Mouse (Mus musculus): Measurements from ENCODE around the gene Iqgap2. TPM values are rescaled to one million over a fixed set of nuclear protein-coding genes. Genes with fewer than 3 reads are reported as not detected.

Gene Iqgap2
- total and polyA plus RNA-seq, 3 experiments = 0.08 to 0.14 (median 0.11) TPM

DNA sequence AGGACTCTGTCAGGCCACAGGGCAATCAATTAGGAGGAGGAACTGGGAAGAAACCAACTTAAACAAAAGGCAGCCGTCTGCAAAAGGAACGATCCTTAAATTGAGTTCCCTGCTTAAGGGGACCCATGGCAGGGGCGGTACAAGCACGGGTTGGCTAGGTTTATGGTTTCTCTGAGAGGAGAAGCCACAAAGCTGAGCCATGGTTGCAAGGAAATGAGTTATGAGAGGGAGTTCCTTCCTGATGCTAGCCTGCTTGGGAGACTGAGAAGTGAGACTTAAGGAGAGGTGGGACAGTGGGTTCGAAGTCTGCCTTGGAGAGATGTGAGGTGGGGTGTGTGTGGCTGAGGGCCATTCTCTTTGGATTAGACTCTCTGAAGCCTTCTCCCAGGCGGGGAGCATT lies 193.8 kb downstream of the Iqgap2 start:
- no peak overlapping the region for H3K4me2 ChIP-seq (ENCODE audit: insufficient read depth, low read depth, poor library complexity, severe bottlenecking)
- no peak overlapping the region for H3K9ac ChIP-seq (ENCODE audit: insufficient read depth, low read depth)
- in situ Hi-C loops (cut with MboI; ENCODE audit: low pct_ligation_motif_present, low pct_unique_long_range_greater_than_20kb, low sequenced_read_pairs) (no loop called here), dilution Hi-C loops (cut with MboI; ENCODE audit: extremely low pct_ligation_motif_present, extremely low pct_unique_long_range_greater_than_20kb, low sequenced_read_pairs) (no loop called here)
- H3K9me3 ChIP-seq (replicated peaks; ENCODE audit: low read length) = no peaks in the 10 kb centered on the region
- DNase-seq (ENCODE audit: extremely low read depth) = no peak
- H3K4me1 ChIP-seq (ENCODE audit: control insufficient read depth in 1 of 2, insufficient read depth in 2 of 2) = peaks cover 0 to 28% of the 10 kb centered on the region in 2 experiments; a peak in 2 of 4 replicates
- H3K4me3 ChIP-seq (replicated peaks in 1 of 3; ENCODE audit: low read depth in 2 of 3, low read length in 2 of 3, poor library complexity in 1 of 3) = no peak overlapping the region
- TF ChIP-seq RAD21 (IDR thresholded peaks at IDR 0.05; ENCODE audit: low read depth, low read length) (no peak), GABPA (IDR thresholded peaks at IDR 0.05; ENCODE audit: insufficient replicate concordance, low read depth, low read length) (no peak)
- H3K27me3 ChIP-seq (replicated peaks) = no peaks in the 10 kb centered on the region
- no peaks in the 10 kb centered on the region for H3K36me3 ChIP-seq (replicated peaks in 1 of 2; ENCODE audit: control insufficient read depth in 1 of 2, insufficient read depth in 1 of 2, low read length in 1 of 2)
- H3K79me2 ChIP-seq (replicated peaks; ENCODE audit: control insufficient read depth, extremely low read depth, insufficient read depth, poor library complexity, severe bottlenecking) = no peaks in the 10 kb centered on the region
- no peak overlapping the region for H3K27ac ChIP-seq (ENCODE audit: insufficient read depth, low read depth)

DNA sequence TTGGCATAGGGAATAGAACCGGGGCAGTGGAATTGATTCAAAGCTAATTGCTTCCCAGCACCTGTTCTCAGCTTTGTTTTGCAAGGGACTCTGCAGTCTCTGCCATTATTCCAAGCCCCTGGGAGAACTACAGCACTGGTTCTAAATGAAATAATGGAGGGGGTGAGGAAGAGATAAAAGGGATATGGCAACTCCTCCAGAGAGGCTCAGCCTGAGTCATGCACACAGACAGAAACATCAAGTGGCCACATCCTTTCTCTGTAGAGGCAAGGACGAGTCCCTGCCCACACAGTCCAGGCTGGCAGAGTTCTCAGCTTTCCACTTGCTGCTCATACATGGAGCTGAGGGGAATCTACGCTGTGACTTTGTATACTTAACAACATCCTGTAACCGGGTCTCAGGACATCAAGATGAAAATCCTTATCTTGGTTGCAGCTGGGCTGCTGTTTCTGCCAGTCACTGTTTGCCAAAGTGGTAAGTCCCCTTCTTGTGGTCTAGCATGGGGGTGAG lies 195.0 kb downstream of the Iqgap2 start, which contains the start of gene F2rl2:
TSS of gene F2rl2 (plus strand) at position 200 of the 510 bp plus-strand sequence.
- no peak for DNase-seq (ENCODE audit: extremely low read depth)
- Histone ChIP-seq H3K4me3 (replicated peaks in 1 of 3; ENCODE audit: low read depth in 2 of 3, low read length in 2 of 3, poor library complexity in 1 of 3) (no peak within 1 kb of the TSS), H3K27ac (ENCODE audit: insufficient read depth, low read depth) (no peak within 1 kb of the TSS), H3K9ac (ENCODE audit: insufficient read depth, low read depth) (no peak within 1 kb of the TSS), H3K4me2 (ENCODE audit: insufficient read depth, low read depth, poor library complexity, severe bottlenecking) (no peak within 1 kb of the TSS), H3K27me3 (replicated peaks) (no peaks in the 10 kb centered on the region), H3K36me3 (replicated peaks in 1 of 2; ENCODE audit: control insufficient read depth in 1 of 2, insufficient read depth in 1 of 2, low read length in 1 of 2) (no peaks in the 10 kb centered on the region), H3K4me1 (ENCODE audit: control insufficient read depth in 1 of 2, insufficient read depth in 2 of 2) (peaks cover 0 to 30% of the 10 kb centered on the region in 2 experiments; a peak in 2 of 4 replicates), H3K79me2 (replicated peaks; ENCODE audit: control insufficient read depth, extremely low read depth, insufficient read depth, poor library complexity, severe bottlenecking) (no peaks in the 10 kb centered on the region), H3K9me3 (replicated peaks; ENCODE audit: low read length) (no peaks in the 10 kb centered on the region)
- in situ Hi-C loops (cut with MboI; ENCODE audit: low pct_ligation_motif_present, low pct_unique_long_range_greater_than_20kb, low sequenced_read_pairs) (no loop called here), dilution Hi-C loops (cut with MboI; ENCODE audit: extremely low pct_ligation_motif_present, extremely low pct_unique_long_range_greater_than_20kb, low sequenced_read_pairs) (no loop called here)
- TF ChIP-seq MYC (IDR thresholded peaks at IDR 0.05; ENCODE audit: low read depth, low read length) (no peak), JUND (conservative IDR thresholded peaks at IDR 0.05; ENCODE audit: low read depth, low read length) (no peak), CHD2 (IDR thresholded peaks at IDR 0.05; ENCODE audit: low read length) (no peak), MAFK (IDR thresholded peaks at IDR 0.05; ENCODE audit: insufficient replicate concordance, low read length) (no peak), UBTF (IDR thresholded peaks at IDR 0.05; ENCODE audit: low read depth, low read length) (no peak), BHLHE40 (IDR thresholded peaks at IDR 0.05; ENCODE audit: low read depth, low read length) (no peak), NRF1 (IDR thresholded peaks at IDR 0.05; ENCODE audit: low read depth, low read length) (no peak)

DNA sequence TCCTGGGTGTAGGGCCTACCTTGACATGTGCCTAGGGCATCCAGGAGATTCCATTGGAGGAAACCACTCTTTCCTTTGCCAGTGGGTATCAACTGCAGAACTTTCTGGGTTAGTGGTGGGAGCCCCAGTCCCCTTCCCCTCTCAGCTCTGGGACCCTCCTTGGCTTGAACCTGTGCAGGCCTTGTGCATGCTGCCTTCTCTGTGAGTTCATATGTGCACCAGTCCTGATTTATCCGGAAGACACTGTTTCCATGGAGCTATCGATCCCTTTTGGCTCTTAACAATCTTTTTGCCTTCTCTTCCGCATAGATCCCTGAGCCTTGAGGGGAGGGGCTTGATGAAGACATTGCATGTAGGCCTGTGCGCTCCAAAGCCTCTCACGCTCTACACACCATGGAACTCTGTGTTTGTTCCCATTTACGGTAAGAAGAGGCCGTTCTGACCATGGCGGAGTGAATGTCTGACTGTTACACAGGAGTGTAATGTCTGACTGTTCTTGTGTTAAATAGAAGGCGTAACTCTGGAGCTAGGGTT lies 195.5 kb downstream of the Iqgap2 start:
- H3K9ac ChIP-seq (ENCODE audit: insufficient read depth, low read depth) = no peak overlapping the region
- dilution Hi-C loops (cut with MboI; ENCODE audit: extremely low pct_ligation_motif_present, extremely low pct_unique_long_range_greater_than_20kb, low sequenced_read_pairs) (no loop called here), in situ Hi-C loops (cut with MboI; ENCODE audit: low pct_ligation_motif_present, low pct_unique_long_range_greater_than_20kb, low sequenced_read_pairs) (no loop called here)
- H3K4me2 ChIP-seq (ENCODE audit: insufficient read depth, low read depth, poor library complexity, severe bottlenecking) = no peak overlapping the region
- no peak overlapping the region for H3K4me3 ChIP-seq (replicated peaks in 1 of 3; ENCODE audit: low read depth in 2 of 3, low read length in 2 of 3, poor library complexity in 1 of 3)
- H3K9me3 ChIP-seq (replicated peaks; ENCODE audit: low read length) = no peaks in the 10 kb centered on the region
- no peaks in the 10 kb centered on the region for H3K27me3 ChIP-seq (replicated peaks)
- no peaks in the 10 kb centered on the region for H3K79me2 ChIP-seq (replicated peaks; ENCODE audit: control insufficient read depth, extremely low read depth, insufficient read depth, poor library complexity, severe bottlenecking)
- no peak for DNase-seq (ENCODE audit: extremely low read depth)
- no peak overlapping the region for H3K27ac ChIP-seq (ENCODE audit: insufficient read depth, low read depth)
- TF ChIP-seq RAD21 (IDR thresholded peaks at IDR 0.05; ENCODE audit: low read depth, low read length) = no peak
- no peak for TF ChIP-seq GABPA (IDR thresholded peaks at IDR 0.05; ENCODE audit: insufficient replicate concordance, low read depth, low read length)
- TF ChIP-seq ZC3H11A (IDR thresholded peaks at IDR 0.05; ENCODE audit: low read depth, low read length) = no peak
- TF ChIP-seq ELF1 (IDR thresholded peaks at IDR 0.05; ENCODE audit: low read depth, low read length) = no peak
- no peak for TF ChIP-seq CTCF (conservative IDR thresholded peaks at IDR 0.05 in 1 of 2, IDR thresholded peaks at IDR 0.05 in 1 of 2; ENCODE audit: low read depth in 2 of 2, low read length in 2 of 2)
- no peak for TF ChIP-seq POLR2A (IDR thresholded peaks at IDR 0.05; ENCODE audit: low read depth, low read length)
- no peak for TF ChIP-seq SMC3 (IDR thresholded peaks at IDR 0.05; ENCODE audit: low read depth, low read length)
- no peak for TF ChIP-seq E2F4 (IDR thresholded peaks at IDR 0.05; ENCODE audit: insufficient replicate concordance, low read depth, low read length)
- no peak for TF ChIP-seq EP300 (IDR thresholded peaks at IDR 0.05; ENCODE audit: low read length)
- TF ChIP-seq JUN (IDR thresholded peaks at IDR 0.05; ENCODE audit: insufficient read depth, low read depth, low read length) = no peak
- no peak for TF ChIP-seq BHLHE40 (IDR thresholded peaks at IDR 0.05; ENCODE audit: low read depth, low read length)
- no peak for TF ChIP-seq ETS1 (conservative IDR thresholded peaks at IDR 0.05; ENCODE audit: low read depth, low read length)
- TF ChIP-seq POLR2AphosphoS2 (IDR thresholded peaks at IDR 0.05; ENCODE audit: low read depth, low read length) = no peak
- no peak for TF ChIP-seq MEF2A (IDR thresholded peaks at IDR 0.05; ENCODE audit: borderline replicate concordance, low read depth, low read length)
- no peak for TF ChIP-seq IRF4 (IDR thresholded peaks at IDR 0.05; ENCODE audit: low read depth, low read length)
- no peak for TF ChIP-seq RCOR1 (conservative IDR thresholded peaks at IDR 0.05; ENCODE audit: low read depth, low read length)
- no peak for TF ChIP-seq USF1 (IDR thresholded peaks at IDR 0.05; ENCODE audit: low read depth, low read length)
- H3K4me1 ChIP-seq (ENCODE audit: control insufficient read depth in 1 of 2, insufficient read depth in 2 of 2) = peaks cover 0 to 30% of the 10 kb centered on the region in 2 experiments; a peak in 2 of 4 replicates
- no peaks in the 10 kb centered on the region for H3K36me3 ChIP-seq (replicated peaks in 1 of 2; ENCODE audit: control insufficient read depth in 1 of 2, insufficient read depth in 1 of 2, low read length in 1 of 2)
